8 mouse cellular contexts compared by ENCODE assay signal in the genomic region with DNA sequence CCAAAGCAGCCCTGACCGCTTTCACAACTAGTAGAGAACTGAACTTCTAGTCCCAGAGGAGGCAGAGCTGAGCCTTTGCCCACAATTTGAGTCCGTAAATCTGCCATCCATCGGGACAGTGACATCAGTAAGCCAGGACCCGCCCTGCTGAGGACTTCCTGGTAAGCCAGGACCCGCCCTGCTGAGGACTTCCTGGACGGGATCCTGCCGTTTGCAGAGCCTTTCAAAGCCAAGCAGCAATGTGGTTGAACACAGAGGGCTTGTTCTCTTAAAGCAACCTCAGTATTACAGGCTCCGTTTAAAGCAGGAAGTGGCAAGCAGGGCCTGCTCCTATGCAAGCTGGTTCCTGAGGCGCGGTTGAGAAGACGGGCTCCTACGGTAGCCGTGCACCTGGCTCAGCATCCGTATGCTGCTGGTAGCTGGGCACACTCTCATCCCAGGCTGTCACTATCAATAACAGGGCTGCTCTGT. TPM values are rescaled to one million over a fixed set of nuclear protein-coding genes. Genes with fewer than 3 reads are reported as not detected.
A peak's percentile ranks its signal among the peaks of the same experiment; 100 is the strongest.
DNase-seq lines count a peak whose midpoint lies in the region; ATAC-seq and TF ChIP-seq lines count a peak whose summit lies in the region.

No protein-coding gene starts in this region.

- H3K9ac ChIP-seq in liver, embryonic 14.5 days (replicated peaks) = peak overlapping the region; percentile 44

- H3K36me3 ChIP-seq in liver, embryonic 14.5 days (replicated peaks; ENCODE audit: control insufficient read depth, insufficient read depth, low read depth) = no peaks in the 10 kb centered on the region

- peak; percentile 68 to 78 for DNase-seq in urinary bladder, adult 18-20 months (ENCODE audit: low spot score in 2 of 2)
- no peak for DNase-seq in urinary bladder, adult 2 months (ENCODE audit: low spot score)
- DNase-seq in cerebellum, postnatal 14 days = peak; percentile 39 to 60
- DNase-seq in gastrocnemius, postnatal 14 days = peak; percentile 85
- DNase-seq in induced T-regulatory cell, adult 2 months (ENCODE audit: low read depth) = peak; percentile 93
- DNase-seq in liver, embryonic 14.5 days (ENCODE audit: low read depth in 3 of 3, low spot score in 3 of 3) = peak in 1 of 3 experiments; percentile 62
- peak; percentile 80 to 83 for DNase-seq in natural killer cell, adult 2 months (ENCODE audit: low spot score in 2 of 2)
- peak; percentile 93 for DNase-seq in thymus, postnatal 0 days (ENCODE audit: low spot score)

- no peak for TF ChIP-seq CTCF in liver, embryonic 14.5 days (IDR thresholded peaks at IDR 0.05; ENCODE audit: low read depth)

- H3K27me3 ChIP-seq in liver, embryonic 14.5 days (ENCODE audit: control insufficient read depth, insufficient read depth, low read length) = no peaks in the 10 kb centered on the region

- WGBS in liver, embryonic 14.5 days (ENCODE audit: insufficient replicate concordance) = 3% methylated on average over 14 of the region's 14 CpGs

- ATAC-seq in liver, embryonic 14.5 days (ENCODE audit: insufficient read depth) = peak; percentile 36

- peaks cover 35 to 43% of the 10 kb centered on the region in 2 experiments for H3K4me1 ChIP-seq in liver, embryonic 14.5 days (replicated peaks; ENCODE audit: control insufficient read depth in 2 of 2, insufficient read depth in 2 of 2, low read length in 1 of 2)

- intact Hi-C loops in gastrocnemius, postnatal 14 days (cut with DNase I; ENCODE audit: low total_unique reads) = no loop called here

- peak overlapping the region; percentile 77 for H3K4me2 ChIP-seq in liver, embryonic 14.5 days (ENCODE audit: low read depth)

- H3K27ac ChIP-seq in liver, embryonic 14.5 days = peak overlapping the region; percentile 55

- no peak for TF ChIP-seq EP300 in liver, embryonic 14.5 days (IDR thresholded peaks at IDR 0.05; ENCODE audit: low read depth)

- no peaks in the 10 kb centered on the region for H3K9me3 ChIP-seq in liver, embryonic 14.5 days (ENCODE audit: control insufficient read depth, low read length)

- peak overlapping the region; percentile 51 to 58 for H3K4me3 ChIP-seq in liver, embryonic 14.5 days (ENCODE audit: insufficient read depth in 1 of 2, low read depth in 2 of 2, low read length in 2 of 2)

RNA-seq across cellular contexts. Expression of a gene that starts 27.0 kb away (rescaled TPM):
- 25.2 and 33.8 TPM in 2 replicates for polyA plus RNA-seq in urinary bladder, adult 2 months (2012; rRNA removed)
- total RNA-seq in gastrocnemius, postnatal 14 days (2021) = 10 to 100 TPM; 24.2 to 24.8 TPM
- polyA plus RNA-seq in liver, embryonic 14.5 days (2012; rRNA removed) = 8.1 and 11.8 TPM in 2 replicates
- 7.9 and 9.1 TPM in 2 replicates for polyA plus RNA-seq in liver, embryonic 14.5 days (2014; fragmentation: Nextera tagmentation; extraction: Ambion mirVana)
- 20.6 and 27.4 TPM in 2 replicates for polyA plus RNA-seq in thymus, postnatal 0 days (2015; fragmentation: Nextera tagmentation; extraction: Ambion mirVana)
